Mouse (Mus musculus) midbrain, embryonic 16.5 days (tissue): ENCODE measurements at regions not wholly inside any gene's neighbourhood (a gene's known extent, or its start where the extent isn't known, plus 50 kb on each side); places are given as distances from the start of the nearest gene placed in this dataset.

Experiments used
- ATAC-seq: fragments of 200-750 bp; cut with Nextera tagmentation; 2 replicates; pipeline ENCODE4 v1.8.0; 2017; ENCODE audit warnings: moderate TSS enrichment
- H3K27ac ChIP-seq: fragments of 300-500 bp; sonication (generic); 2 replicates; pipeline ENCODE4 v1.5.1; 2014; ENCODE audit warnings: mild to moderate bottlenecking, low read length, mixed read lengths
- H3K27me3 ChIP-seq: fragments of 300-500 bp; sonication (generic); 2 replicates; pipeline ENCODE4 v1.6.1; 2014; ENCODE audit warnings: low read depth, low read length, mixed read lengths; ENCODE audit not compliant: control insufficient read depth, insufficient read depth
- H3K36me3 ChIP-seq: fragments of 300-500 bp; sonication (generic); 2 replicates; pipeline ENCODE4 v1.6.1; 2014; ENCODE audit warnings: mild to moderate bottlenecking, low read length, moderate library complexity, mixed read lengths; ENCODE audit not compliant: control insufficient read depth, insufficient read depth
- H3K4me1 ChIP-seq: fragments of 300-500 bp; sonication (generic); 2 replicates; pipeline ENCODE4 v1.6.1; 2014; ENCODE audit warnings: mild to moderate bottlenecking, low read length, mixed read lengths; ENCODE audit not compliant: control insufficient read depth, insufficient read depth
- H3K4me2 ChIP-seq: fragments of 300-500 bp; sonication (generic); 2 replicates; pipeline ENCODE4 v1.6.1; 2014; ENCODE audit warnings: mild to moderate bottlenecking, low read length, mixed read lengths
- H3K4me3 ChIP-seq: fragments of 300-500 bp; sonication (generic); 2 replicates; pipeline ENCODE4 v1.5.1; 2014; ENCODE audit warnings: low read depth, mild to moderate bottlenecking, low read length, moderate library complexity, mixed read lengths
- H3K9ac ChIP-seq: fragments of 300-500 bp; sonication (generic); 2 replicates; pipeline ENCODE4 v1.6.1; 2014; ENCODE audit warnings: low read depth, low read length, mixed read lengths
- H3K9me3 ChIP-seq: fragments of 300-500 bp; sonication (generic); replicated peaks from 2 replicates; pipeline ENCODE4 v1.6.1; 2014; ENCODE audit warnings: mild to moderate bottlenecking, low read length, mixed read lengths; ENCODE audit not compliant: control insufficient read depth, poor library complexity, severe bottlenecking
- WGBS: fragments of 180-500 bp; shearing (Covaris S2); extraction: QIAGEN DNeasy Blood & Tissue Kit; methylation state at CpG from one replicate; pipeline ENCODE4 v1.1.7; 2014; 5-methylcytosine and 5-hydroxymethylcytosine counted together

- WGBS = 36% methylated on average over 6 of the region's 6 CpGs
- Histone ChIP-seq H3K4me1 (no peaks in the 10 kb centered on the region), H3K27ac (no peak overlapping the region), H3K9me3 (no peaks in the 10 kb centered on the region), H3K4me3 (no peak overlapping the region), H3K27me3 (no peaks in the 10 kb centered on the region), H3K4me2 (no peak overlapping the region), H3K9ac (no peak overlapping the region), H3K36me3 (no peaks in the 10 kb centered on the region)
- no peak for ATAC-seq
Observed at GRCm38 (mm10) chr8:60250341-60250740, 252.7 kb downstream of the Gm10283 start.

GRCm38 (mm10) chr8:60249704-60250103 lies 253.3 kb downstream of the Gm10283 start:
- no peak for ATAC-seq
- no peak overlapping the region for H3K4me2 ChIP-seq
- 2% methylated on average over 2 of the region's 2 CpGs for WGBS

GRCm38 (mm10) chr8:60247601-60248000 lies 255.4 kb downstream of the Gm10283 start:
- H3K4me1 ChIP-seq = no peaks in the 10 kb centered on the region
- no peak for ATAC-seq

More at GRCm38 (mm10) chr8:60249704-60250103, 253.3 kb downstream of the Gm10283 start:
- Histone ChIP-seq H3K4me1 (no peaks in the 10 kb centered on the region), H3K36me3 (no peaks in the 10 kb centered on the region), H3K4me3 (no peak overlapping the region), H3K27ac (no peak overlapping the region), H3K9me3 (no peaks in the 10 kb centered on the region), H3K27me3 (no peaks in the 10 kb centered on the region), H3K9ac (no peak overlapping the region)

GRCm38 (mm10) chr8:60241366-60241765 lies 261.6 kb downstream of the Gm10283 start:
- no peak for ATAC-seq
- H3K9ac ChIP-seq = no peak overlapping the region
- no peaks in the 10 kb centered on the region for H3K4me1 ChIP-seq
- H3K4me2 ChIP-seq = no peak overlapping the region
- no peaks in the 10 kb centered on the region for H3K9me3 ChIP-seq
- no peak overlapping the region for H3K27ac ChIP-seq
- no peak overlapping the region for H3K4me3 ChIP-seq
- H3K36me3 ChIP-seq = no peaks in the 10 kb centered on the region
- H3K27me3 ChIP-seq = no peaks in the 10 kb centered on the region

More at GRCm38 (mm10) chr8:60247601-60248000, 255.4 kb downstream of the Gm10283 start:
- Histone ChIP-seq H3K4me2 (no peak overlapping the region), H3K36me3 (no peaks in the 10 kb centered on the region), H3K27me3 (no peaks in the 10 kb centered on the region), H3K9ac (no peak overlapping the region), H3K9me3 (no peaks in the 10 kb centered on the region), H3K27ac (no peak overlapping the region), H3K4me3 (no peak overlapping the region)

- Histone ChIP-seq H3K4me2 (no peak overlapping the region), H3K27me3 (no peaks in the 10 kb centered on the region), H3K4me3 (no peak overlapping the region), H3K27ac (no peak overlapping the region), H3K9me3 (no peaks in the 10 kb centered on the region), H3K9ac (no peak overlapping the region), H3K36me3 (no peaks in the 10 kb centered on the region), H3K4me1 (no peaks in the 10 kb centered on the region)
- no peak for ATAC-seq
- 73% methylated on average over 2 of the region's 2 CpGs for WGBS
Observed at GRCm38 (mm10) chr8:60220946-60221345, 282.1 kb downstream of the Gm10283 start.

- H3K27ac ChIP-seq = no peak overlapping the region
- H3K4me2 ChIP-seq = no peak overlapping the region
- no peak for ATAC-seq
Observed at GRCm38 (mm10) chr8:60195641-60196040, 307.4 kb downstream of the Gm10283 start.

GRCm38 (mm10) chr8:60167716-60168272 lies 335.2 kb downstream of the Gm10283 start:
- no peaks in the 10 kb centered on the region for H3K36me3 ChIP-seq
- peak; percentile 39; the same call in 1 of the 2 replicates for ATAC-seq
- H3K27me3 ChIP-seq = no peaks in the 10 kb centered on the region
- no peak overlapping the region for H3K9ac ChIP-seq
- no peak overlapping the region for H3K27ac ChIP-seq
- H3K4me2 ChIP-seq = no peak overlapping the region
- 13% methylated on average over 5 of the region's 5 CpGs for WGBS
- no peaks in the 10 kb centered on the region for H3K9me3 ChIP-seq
- H3K4me3 ChIP-seq = no peak overlapping the region
- no peaks in the 10 kb centered on the region for H3K4me1 ChIP-seq

More at GRCm38 (mm10) chr8:60195641-60196040, 307.4 kb downstream of the Gm10283 start:
- no peak overlapping the region for H3K9ac ChIP-seq
- H3K4me1 ChIP-seq = no peaks in the 10 kb centered on the region
- no peaks in the 10 kb centered on the region for H3K27me3 ChIP-seq
- no peaks in the 10 kb centered on the region for H3K9me3 ChIP-seq
- no peak overlapping the region for H3K4me3 ChIP-seq
- H3K36me3 ChIP-seq = no peaks in the 10 kb centered on the region
